Mouse (Mus musculus) thymus, adult 2 months (tissue): ENCODE results near the gene Lmf1. TPM values are rescaled to one million over a fixed set of nuclear protein-coding genes. Genes with fewer than 3 reads are reported as not detected.

Experiments used
- DNase-seq: peaks from one replicate; pipeline ENCODE4 v3.0.0; 2021
- H3K27ac ChIP-seq: fragments of 200-500 bp; 2 replicates; pipeline ENCODE4 v1.5.1; 2012; ENCODE audit warnings: low read length, control low read depth; ENCODE audit not compliant: control insufficient read depth, insufficient read depth
- H3K27me3 ChIP-seq: fragments of 200-500 bp; 2 replicates; pipeline ENCODE4 v1.6.1; 2012; ENCODE audit warnings: mild to moderate bottlenecking, low read length, moderate library complexity, mixed read lengths; ENCODE audit not compliant: control insufficient read depth, insufficient read depth
- H3K36me3 ChIP-seq: fragments of 200-500 bp; 2 replicates; pipeline ENCODE4 v1.6.1; 2012; ENCODE audit warnings: mild to moderate bottlenecking, low read length, moderate library complexity; ENCODE audit not compliant: control insufficient read depth, insufficient read depth
- H3K4me1 ChIP-seq: fragments of 200-500 bp; replicated peaks from 2 replicates; pipeline ENCODE4 v1.6.1; 2012; ENCODE audit warnings: low read length; ENCODE audit not compliant: control insufficient read depth, insufficient read depth
- H3K4me3 ChIP-seq: fragments of 200-500 bp; 2 replicates; pipeline ENCODE4 v1.5.1; 2012; ENCODE audit warnings: mild to moderate bottlenecking, low read length, control low read depth, moderate library complexity; ENCODE audit not compliant: control insufficient read depth, insufficient read depth
- CTCF ChIP-seq: fragments of 200-500 bp; IDR thresholded peaks from 2 replicates; pipeline ENCODE4 v1.5.1; 2012; ENCODE audit warnings: mild to moderate bottlenecking, control low read depth, low read length, moderate library complexity, borderline replicate concordance; ENCODE audit not compliant: control insufficient read depth, poor library complexity, insufficient read depth; ENCODE audit errors: extremely low read depth
- POLR2A ChIP-seq: fragments of 200-500 bp; IDR thresholded peaks from 2 replicates; pipeline ENCODE4 v1.6.1; 2012; ENCODE audit warnings: mild to moderate bottlenecking, low read length, control low read depth, moderate library complexity; ENCODE audit not compliant: control insufficient read depth, poor library complexity, insufficient read depth; ENCODE audit errors: extremely low read depth
- WGBS: fragments of 180-500 bp; shearing (Covaris S2); methylation state at CpG from one replicate; pipeline ENCODE4 v1.1.7; 2018; 5-methylcytosine and 5-hydroxymethylcytosine counted together
- polyA plus RNA-seq: library from polyadenylated mRNA; depleted of rRNA; stranded (reverse); fragments of >200 nt; gene quantifications from 2 replicates; pipeline ENCODE4 v1.2.3, GENCODE M21; 2012

Gene Lmf1
- polyA plus RNA-seq, 1 experiment: 25.2 TPM

GRCm38 (mm10) chr17:25610151-25610550 lies 31.3 kb downstream of the Lmf1 start:
- 57% methylated on average over 9 of the region's 9 CpGs for WGBS
- Histone ChIP-seq H3K36me3 (no peaks in the 10 kb centered on the region), H3K27ac (no peak overlapping the region), H3K4me3 (no peak overlapping the region), H3K4me1 (peaks cover 59% of the 10 kb centered on the region), H3K27me3 (no peaks in the 10 kb centered on the region)
- TF ChIP-seq CTCF (no peak), POLR2A (no peak)
- DNase-seq: peak; percentile 12

- Histone ChIP-seq H3K4me1 (peaks cover 42% of the 10 kb centered on the region), H3K27me3 (no peaks in the 10 kb centered on the region), H3K36me3 (no peaks in the 10 kb centered on the region), H3K4me3 (no peak overlapping the region), H3K27ac (no peak overlapping the region)
- 94% methylated on average over 9 of the region's 9 CpGs for WGBS
- no peak for DNase-seq
- TF ChIP-seq CTCF: no peak
- no peak for TF ChIP-seq POLR2A
These were observed 33.7 kb downstream of the Lmf1 start for GRCm38 (mm10) chr17:25612537-25612936.

GRCm38 (mm10) chr17:25613323-25613722 lies 34.4 kb downstream of the Lmf1 start:
- no peak overlapping the region for H3K27ac ChIP-seq
- H3K27me3 ChIP-seq: no peaks in the 10 kb centered on the region
- no peak for TF ChIP-seq CTCF
- no peak for TF ChIP-seq POLR2A
- no peak for DNase-seq
- WGBS: 98% methylated on average over 6 of the region's 6 CpGs
- H3K4me3 ChIP-seq: no peak overlapping the region
- no peaks in the 10 kb centered on the region for H3K36me3 ChIP-seq
- peaks cover 36% of the 10 kb centered on the region for H3K4me1 ChIP-seq

- 88% methylated on average over 10 of the region's 10 CpGs for WGBS
- no peak for DNase-seq
- H3K4me3 ChIP-seq: no peak overlapping the region
- H3K4me1 ChIP-seq: peaks cover 20% of the 10 kb centered on the region
- H3K27ac ChIP-seq: no peak overlapping the region
- TF ChIP-seq POLR2A (no peak), CTCF (no peak)
- no peaks in the 10 kb centered on the region for H3K36me3 ChIP-seq
- no peaks in the 10 kb centered on the region for H3K27me3 ChIP-seq
These were observed 36.0 kb downstream of the Lmf1 start for GRCm38 (mm10) chr17:25614723-25615510.

- H3K4me1 ChIP-seq: 0 out of 2 replicates have a peak, but pooled peaks cover 4% of the 10 kb centered on the region
- 94% methylated on average over 16 of the region's 16 CpGs for WGBS
- no peak for DNase-seq
These were observed 39.7 kb downstream of the Lmf1 start for GRCm38 (mm10) chr17:25618508-25619056.

GRCm38 (mm10) chr17:25623441-25623840 lies 44.6 kb downstream of the Lmf1 start:
- Histone ChIP-seq H3K27me3 (no peaks in the 10 kb centered on the region), H3K36me3 (no peaks in the 10 kb centered on the region), H3K4me3 (no peak overlapping the region), H3K4me1 (no peaks in the 10 kb centered on the region), H3K27ac (no peak overlapping the region)
- no peak for DNase-seq
- TF ChIP-seq POLR2A (no peak), CTCF (no peak)
- WGBS: 98% methylated on average over 4 of the region's 4 CpGs

More at GRCm38 (mm10) chr17:25618508-25619056, 39.7 kb downstream of the Lmf1 start:
- Histone ChIP-seq H3K36me3 (no peaks in the 10 kb centered on the region), H3K4me3 (no peak overlapping the region), H3K27ac (no peak overlapping the region), H3K27me3 (no peaks in the 10 kb centered on the region)
- TF ChIP-seq CTCF: no peak
- no peak for TF ChIP-seq POLR2A

GRCm38 (mm10) chr17:25623935-25624334 lies 45.0 kb downstream of the Lmf1 start:
- Histone ChIP-seq H3K36me3 (no peaks in the 10 kb centered on the region), H3K27ac (no peak overlapping the region), H3K4me1 (no peaks in the 10 kb centered on the region), H3K27me3 (no peaks in the 10 kb centered on the region), H3K4me3 (no peak overlapping the region)
- WGBS: 92% methylated on average over 11 of the region's 11 CpGs
- DNase-seq: no peak
- TF ChIP-seq POLR2A (no peak), CTCF (no peak)
